Mouse (Mus musculus): ENCODE results near the gene Sppl3.

- TF ChIP-seq CTCF (IDR thresholded peaks at IDR 0.05; ENCODE audit: borderline replicate concordance, control insufficient read depth, extremely low read depth, insufficient read depth, low read length, poor library complexity), result no peak
- no peak for TF ChIP-seq POLR2A (IDR thresholded peaks at IDR 0.05; ENCODE audit: control insufficient read depth, extremely low read depth, insufficient read depth, low read length, poor library complexity)
Observed at GRCm38 (mm10) chr5:115145976-115146746, 135.2 kb downstream of the Sppl3 start.
